Mouse (Mus musculus) olfactory bulb, adult 2 months (tissue): ENCODE measurements around the gene Adam23. TPM values are rescaled to one million over a fixed set of nuclear protein-coding genes. Genes with fewer than 3 reads are reported as not detected.

Experiments
- H3K27ac ChIP-seq: fragments of 200-500 bp; 2 replicates; pipeline ENCODE4 v1.5.1; 2012; ENCODE audit warnings: low read depth, low read length; ENCODE audit not compliant: insufficient read depth
- H3K4me1 ChIP-seq: fragments of 200-500 bp; 2 replicates; pipeline ENCODE4 v1.6.1; 2012; ENCODE audit warnings: low read length; ENCODE audit not compliant: control insufficient read depth, insufficient read depth
- H3K4me3 ChIP-seq: fragments of 200-500 bp; 2 replicates; pipeline ENCODE4 v1.5.1; 2012; ENCODE audit warnings: mild to moderate bottlenecking, low read depth, low read length, moderate library complexity; ENCODE audit not compliant: insufficient read depth
- CTCF ChIP-seq: fragments of 200-500 bp; IDR thresholded peaks from 2 replicates; pipeline ENCODE4 v1.5.1; 2012; ENCODE audit warnings: low read depth, mild to moderate bottlenecking, low read length, moderate library complexity; ENCODE audit not compliant: insufficient read depth
- POLR2A ChIP-seq: fragments of 200-500 bp; IDR thresholded peaks from 2 replicates; pipeline ENCODE4 v1.6.1; 2012; ENCODE audit warnings: mild to moderate bottlenecking, low read depth, low read length, moderate library complexity; ENCODE audit not compliant: insufficient read depth
- WGBS: fragments of 180-500 bp; shearing (Covaris S2); methylation state at CpG from one replicate; pipeline ENCODE4 v1.1.7; 2018; 5-methylcytosine and 5-hydroxymethylcytosine counted together
- polyA plus RNA-seq: library from polyadenylated mRNA; stranded (reverse); fragments of >200 nt; gene quantifications from 2 replicates; pipeline ENCODE4 v1.2.4, GENCODE M21; 2012; ENCODE audit warnings: low replicate concordance; ENCODE audit not compliant: missing spikeins, insufficient read depth, insufficient read length

Gene Adam23
- polyA plus RNA-seq, 1 experiment = 224 TPM

DNA sequence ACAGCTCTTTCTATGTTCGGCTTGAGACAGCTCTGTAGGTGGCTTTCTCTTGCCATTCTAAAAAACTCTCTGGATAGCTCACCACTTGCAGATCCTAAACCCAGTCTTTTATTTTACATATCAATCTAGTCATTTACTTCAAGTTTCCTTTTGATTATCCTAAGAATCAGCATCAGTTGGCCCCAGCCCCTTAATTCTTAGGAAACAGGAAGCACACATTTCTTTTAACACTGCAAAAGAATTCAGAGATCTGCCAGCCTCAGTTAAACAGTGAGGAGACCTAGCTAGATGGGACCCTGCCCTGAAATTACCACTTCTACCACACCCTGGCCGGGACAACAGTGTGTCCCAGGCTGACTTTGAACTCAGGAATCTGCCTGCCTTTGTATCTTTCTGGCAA lies 3.5 kb upstream of the Adam23 start:
- 82% methylated on average over 2 of the region's 2 CpGs for WGBS
- Histone ChIP-seq H3K27ac (no peak overlapping the region), H3K4me3 (no peak overlapping the region), H3K4me1 (peaks cover 8% of the 10 kb centered on the region; the same call in 1 of the 2 replicates)
- no peak for TF ChIP-seq POLR2A
- no peak for TF ChIP-seq CTCF

DNA sequence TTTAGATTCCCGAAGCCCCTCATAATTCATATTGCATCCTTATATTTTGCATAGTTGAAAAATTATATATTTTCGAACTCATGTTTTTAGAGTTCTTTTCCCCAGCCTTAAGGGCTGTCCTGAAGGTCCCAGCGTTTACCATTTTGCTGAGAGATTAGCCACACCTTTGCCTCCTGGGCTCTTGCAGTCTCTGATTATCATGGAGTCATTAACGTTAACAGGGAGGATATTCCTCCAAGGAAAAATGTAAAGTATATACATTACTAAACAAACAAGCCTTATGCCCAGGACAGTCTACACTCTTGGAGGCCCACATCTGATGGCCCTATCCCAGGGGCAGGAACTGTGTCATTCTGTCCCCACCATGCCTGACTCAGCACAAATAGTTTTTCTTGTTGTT lies 3.1 kb upstream of the Adam23 start:
- H3K27ac ChIP-seq = no peak overlapping the region
- TF ChIP-seq CTCF (no peak), POLR2A (no peak)
- no peak overlapping the region for H3K4me3 ChIP-seq
- WGBS = 90% methylated on average over 4 of the region's 4 CpGs
- peaks cover 8% of the 10 kb centered on the region; the same call in 1 of the 2 replicates for H3K4me1 ChIP-seq

DNA sequence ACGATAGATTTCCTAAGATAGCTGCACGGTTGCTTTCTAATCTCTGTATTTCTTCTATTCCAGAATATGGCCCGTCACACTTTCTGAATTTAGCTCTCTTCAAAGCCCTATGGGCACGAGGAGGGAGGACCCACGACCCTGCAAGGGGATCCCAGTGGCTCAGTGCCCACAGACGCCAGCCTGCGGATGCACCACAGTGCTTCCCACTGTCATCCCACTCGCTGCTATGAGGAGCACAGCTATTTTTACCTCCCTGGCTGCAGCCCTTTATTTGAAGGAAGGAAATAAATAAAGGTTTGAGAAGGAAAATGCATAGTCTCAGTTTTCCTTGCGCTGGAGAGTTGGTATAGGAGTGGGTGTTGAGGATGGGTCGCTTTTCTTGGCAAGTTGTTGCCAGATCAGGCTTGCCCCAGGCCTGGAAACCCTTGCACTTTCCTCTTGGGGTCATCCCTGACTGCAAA lies 512 bp upstream of the Adam23 start:
- Histone ChIP-seq H3K27ac (no peak overlapping the region), H3K4me3 (peak overlapping the region; percentile 64), H3K4me1 (0 out of 2 replicates have a peak, but pooled peaks cover 6% of the 10 kb centered on the region)
- no peak for TF ChIP-seq CTCF
- no peak for TF ChIP-seq POLR2A
- 26% methylated on average over 10 of the region's 10 CpGs for WGBS

DNA sequence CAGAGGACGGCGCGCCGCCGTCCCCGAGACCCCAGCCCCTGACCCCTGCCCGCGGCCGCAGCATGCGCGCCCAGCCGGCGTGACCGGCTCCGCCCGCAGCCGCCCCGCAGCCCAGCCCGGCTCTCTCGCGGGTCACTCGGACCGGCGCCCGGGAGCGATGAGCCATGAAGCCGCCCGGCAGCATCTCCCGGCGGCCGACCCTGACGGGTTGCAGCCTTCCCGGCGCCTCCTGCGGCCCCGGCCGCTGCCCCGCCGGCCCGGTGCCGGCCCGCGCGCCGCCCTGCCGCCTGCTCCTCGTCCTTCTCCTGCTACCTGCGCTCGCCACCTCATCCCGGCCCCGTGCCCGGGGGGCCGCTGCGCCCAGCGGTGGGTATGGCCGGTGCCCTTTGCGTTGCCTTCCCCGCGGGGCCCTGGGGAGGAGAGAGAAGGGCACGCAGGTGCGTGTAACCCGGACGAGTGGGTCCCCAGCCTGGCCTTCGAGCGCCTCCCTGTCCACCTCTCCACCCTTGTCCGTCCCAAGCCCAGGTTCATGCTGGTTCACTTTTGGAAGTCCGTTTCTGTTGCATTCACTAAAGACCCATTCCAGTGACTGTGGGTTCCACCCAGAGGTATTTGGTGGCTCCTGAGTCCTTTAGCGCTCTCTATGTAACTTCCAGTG lies 485 bp downstream of the Adam23 start:
- H3K27ac ChIP-seq = peak overlapping the region; percentile 20; the same call in 1 of the 2 replicates
- H3K4me1 ChIP-seq = 0 out of 2 replicates have a peak, but pooled peaks cover 6% of the 10 kb centered on the region
- no peak for TF ChIP-seq POLR2A
- no peak for TF ChIP-seq CTCF
- peak overlapping the region; percentile 64 for H3K4me3 ChIP-seq
- 1% methylated on average over 66 of the region's 68 CpGs for WGBS

DNA sequence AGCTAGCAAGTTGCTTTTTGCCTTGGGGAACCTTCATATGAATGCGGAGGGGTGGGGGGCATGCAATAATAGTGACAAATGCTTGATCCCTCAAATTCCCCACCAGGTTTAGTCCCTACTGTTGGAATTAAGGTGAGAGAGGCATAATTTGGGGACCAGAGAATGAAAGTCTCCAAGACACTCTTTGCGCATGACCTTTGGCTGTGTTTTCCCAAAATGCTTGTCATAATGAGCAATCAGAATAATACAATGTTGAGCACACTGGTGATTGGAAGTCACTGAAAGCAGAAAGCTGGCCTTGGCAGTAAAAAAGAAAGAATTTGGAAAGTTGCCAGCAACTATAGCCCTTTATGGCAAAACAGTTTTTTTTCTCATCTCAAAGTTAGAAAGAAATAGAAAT lies 1.0 kb downstream of the Adam23 start:
- H3K4me1 ChIP-seq = 0 out of 2 replicates have a peak, but pooled peaks cover 6% of the 10 kb centered on the region
- TF ChIP-seq CTCF (no peak), POLR2A (no peak)
- WGBS = 56% methylated on average over 2 of the region's 2 CpGs
- H3K27ac ChIP-seq = no peak overlapping the region
- H3K4me3 ChIP-seq = peak overlapping the region; percentile 64; the same call in 1 of the 2 replicates

DNA sequence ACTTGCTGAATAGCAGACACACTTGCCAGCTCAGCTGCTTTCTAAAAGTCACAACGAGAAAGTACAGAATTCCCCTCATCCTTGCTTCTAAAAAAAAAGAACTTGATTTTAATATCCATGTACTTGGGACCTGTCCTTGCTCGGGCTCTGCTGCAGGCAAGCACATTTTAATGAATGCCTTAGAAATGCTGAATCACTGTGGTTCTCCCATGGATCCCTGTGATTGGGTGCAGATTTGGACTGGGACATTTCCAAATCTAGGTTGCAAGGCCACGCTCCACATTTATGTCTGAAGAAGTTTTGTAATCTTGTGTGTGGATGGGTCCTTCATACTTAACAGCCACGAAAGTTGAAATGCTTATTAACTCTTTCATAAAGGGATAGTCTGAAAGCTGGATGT lies 4.4 kb downstream of the Adam23 start:
- Histone ChIP-seq H3K4me3 (no peak overlapping the region), H3K4me1 (0 out of 2 replicates have a peak, but pooled peaks cover 4% of the 10 kb centered on the region), H3K27ac (no peak overlapping the region)
- TF ChIP-seq CTCF (no peak), POLR2A (no peak)
- WGBS = 76% methylated on average over 4 of the region's 4 CpGs

DNA sequence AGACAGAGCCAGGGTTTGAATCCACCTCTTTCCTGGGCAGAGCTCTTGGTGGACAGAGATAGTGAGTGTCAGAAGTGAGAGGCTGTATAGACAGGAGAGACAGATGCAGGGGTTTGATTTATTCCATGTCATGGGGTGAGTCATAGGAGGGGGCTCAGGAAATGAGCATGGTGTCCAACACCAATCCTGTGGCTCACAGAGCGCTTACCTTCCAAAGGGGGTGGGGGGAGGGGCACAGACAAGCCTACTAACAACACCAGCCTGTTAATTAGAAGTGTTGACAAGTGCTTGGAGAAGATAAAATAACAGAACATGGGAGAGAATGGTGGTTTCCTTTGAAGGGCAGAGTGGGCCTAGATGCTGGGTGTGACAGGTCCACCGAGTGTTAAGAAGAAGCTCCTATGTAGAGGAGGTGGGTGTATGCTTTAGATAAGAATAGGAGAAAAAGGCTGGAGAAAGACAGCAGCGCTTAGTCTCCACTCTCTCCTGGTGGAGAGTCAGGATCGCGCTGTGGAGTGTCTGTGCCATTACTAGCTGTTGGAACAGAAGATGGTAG lies 7.7 kb downstream of the Adam23 start:
- Histone ChIP-seq H3K4me3 (no peak overlapping the region), H3K27ac (no peak overlapping the region), H3K4me1 (peaks cover 2% of the 10 kb centered on the region; the same call in 1 of the 2 replicates)
- WGBS = 91% methylated on average over 5 of the region's 5 CpGs
- TF ChIP-seq CTCF (no peak), POLR2A (no peak)

DNA sequence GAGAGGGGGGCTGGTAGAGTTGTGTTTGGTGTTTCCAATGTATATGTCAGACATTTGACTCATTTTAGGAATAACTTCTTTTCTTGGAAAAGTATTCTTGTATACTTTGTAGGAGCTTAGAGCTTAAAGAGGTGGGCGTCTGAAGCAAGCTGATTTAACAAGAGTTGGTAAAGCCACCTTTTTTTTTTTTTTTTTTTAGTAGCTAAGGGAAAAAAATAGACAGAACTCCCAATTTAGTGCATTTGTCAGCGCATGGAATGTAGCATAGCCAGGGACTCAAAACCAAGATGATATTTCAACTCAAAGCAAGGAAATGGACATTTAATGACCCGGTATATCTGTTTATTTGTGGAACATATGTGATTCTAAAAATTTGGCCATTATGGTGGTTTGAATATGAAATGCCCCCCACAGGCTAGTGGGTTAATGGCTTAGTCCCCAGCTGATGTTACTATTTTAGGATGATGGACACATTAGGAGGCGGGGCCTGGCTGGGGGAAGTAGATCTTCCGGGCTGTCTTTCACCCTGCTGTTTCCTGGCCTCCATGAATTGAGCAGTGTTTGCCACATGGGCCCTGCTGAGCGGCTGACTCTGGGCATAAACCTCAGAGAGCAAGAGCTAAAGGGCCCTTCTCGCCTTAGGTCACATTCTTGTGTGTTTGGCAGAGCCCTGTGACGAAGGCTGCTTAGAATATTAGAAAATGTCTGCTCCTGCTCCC lies 12.3 kb downstream of the Adam23 start:
- peak overlapping the region; percentile 42 for H3K27ac ChIP-seq
- no peak overlapping the region for H3K4me3 ChIP-seq
- 75% methylated on average over 8 of the region's 8 CpGs for WGBS

DNA sequence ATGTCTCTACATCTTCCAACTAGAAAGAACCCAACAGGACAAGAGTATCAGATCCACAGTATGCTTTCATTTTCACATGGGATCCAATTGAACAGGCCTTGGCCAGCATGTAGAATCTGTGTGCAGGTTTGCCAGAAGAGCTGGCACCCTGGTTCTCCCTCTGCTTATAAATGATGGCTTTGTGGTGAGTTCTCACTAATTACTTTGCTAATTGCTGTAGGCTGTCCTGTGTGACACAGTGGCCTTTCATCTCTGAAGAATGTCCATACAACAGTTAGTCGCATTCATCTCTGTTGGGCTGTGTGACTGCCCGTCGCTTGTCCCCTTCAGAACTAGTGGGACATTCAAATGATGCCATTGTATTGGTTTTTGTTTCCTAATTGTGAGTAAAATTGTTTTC lies 13.5 kb downstream of the Adam23 start:
- H3K4me1 ChIP-seq = peaks cover 2% of the 10 kb centered on the region; the same call in 1 of the 2 replicates
- WGBS = 81% methylated on average over 3 of the region's 3 CpGs
- H3K27ac ChIP-seq = peak overlapping the region; percentile 42; the same call in 1 of the 2 replicates
- no peak for TF ChIP-seq CTCF
- TF ChIP-seq POLR2A = no peak
- no peak overlapping the region for H3K4me3 ChIP-seq

More for the DNA sequence above, 12.3 kb downstream of the Adam23 start:
- peaks cover 2% of the 10 kb centered on the region; the same call in 1 of the 2 replicates for H3K4me1 ChIP-seq
- TF ChIP-seq POLR2A (no peak), CTCF (no peak)
